Mouse (Mus musculus) myocyte (in vitro differentiated cells): ENCODE data around the gene Bach2. TPM values are rescaled to one million over a fixed set of nuclear protein-coding genes. Genes with fewer than 3 reads are reported as not detected.

ENCODE experiments used
- H3K27me3 ChIP-seq: one replicate; pipeline ENCODE4 v1.6.1; 2011; ENCODE audit not compliant: control insufficient read depth, insufficient read depth, insufficient read length
- H3K36me3 ChIP-seq: one replicate; pipeline ENCODE4 v1.6.1; 2011; ENCODE audit not compliant: control insufficient read depth, insufficient read depth
- H3K4me2 ChIP-seq: one replicate; pipeline ENCODE4 v1.6.1; 2011; ENCODE audit warnings: low read depth, control low read depth
- H3K4me3 ChIP-seq: one replicate; pipeline ENCODE4 v1.5.1; 2011; ENCODE audit warnings: mild to moderate bottlenecking, control low read depth, moderate library complexity
- H3K79me2 ChIP-seq: one replicate; pipeline ENCODE4 v1.6.1; 2011; ENCODE audit not compliant: control insufficient read depth, insufficient read depth
- H3ac ChIP-seq: one replicate; pipeline ENCODE4 v1.6.1; 2011; ENCODE audit not compliant: control insufficient read depth, insufficient read length
- CEBPB ChIP-seq: IDR thresholded peaks from 2 replicates; pipeline ENCODE4 v1.6.1; 2011; ENCODE audit warnings: mild to moderate bottlenecking, moderate library complexity; ENCODE audit not compliant: poor library complexity, insufficient read depth, severe bottlenecking
- E2F4 ChIP-seq: IDR thresholded peaks from one replicate; pipeline ENCODE4 v1.6.1; 2011; ENCODE audit warnings: mild to moderate bottlenecking, control low read depth, moderate library complexity; ENCODE audit not compliant: insufficient read depth
- MAX ChIP-seq: IDR thresholded peaks from one replicate; pipeline ENCODE4 v1.6.1; 2011; ENCODE audit warnings: low read depth, mild to moderate bottlenecking, control low read depth
- MYOD1 ChIP-seq, 3 experiments: IDR thresholded peaks; one replicate each; pipeline ENCODE4 v1.6.1; 2011; ENCODE audit warnings: control low read depth in 2 of 3, low read depth in 2 of 3, mild to moderate bottlenecking in 2 of 3, moderate library complexity in 1 of 3; ENCODE audit not compliant: insufficient read length in 2 of 3, control insufficient read depth in 1 of 3
- MYOG ChIP-seq, 3 experiments: IDR thresholded peaks; one replicate each; pipeline ENCODE4 v1.6.1; 2011; ENCODE audit warnings: control low read depth in 2 of 3, low read depth in 2 of 3, mild to moderate bottlenecking in 2 of 3; ENCODE audit not compliant: insufficient read length in 2 of 3, control insufficient read depth in 1 of 3, insufficient read depth in 1 of 3
- POLR2A ChIP-seq: IDR thresholded peaks from one replicate; pipeline ENCODE4 v1.6.1; 2011; ENCODE audit warnings: low read depth, mild to moderate bottlenecking, control low read depth, moderate library complexity; ENCODE audit not compliant: insufficient read length
- POLR2AphosphoS2 ChIP-seq: IDR thresholded peaks from one replicate; pipeline ENCODE4 v1.6.1; 2011; ENCODE audit warnings: low read depth, control low read depth; ENCODE audit not compliant: insufficient read length
- REST ChIP-seq: IDR thresholded peaks from one replicate; pipeline ENCODE4 v1.6.1; 2011; ENCODE audit warnings: mild to moderate bottlenecking, control low read depth, moderate library complexity; ENCODE audit not compliant: insufficient read depth, insufficient read length
- SRF ChIP-seq: IDR thresholded peaks from one replicate; pipeline ENCODE4 v1.6.1; 2011; ENCODE audit warnings: low read depth; ENCODE audit not compliant: control insufficient read depth, insufficient read length
- TCF12 ChIP-seq: IDR thresholded peaks from one replicate; pipeline ENCODE4 v1.6.1; 2011; ENCODE audit warnings: mild to moderate bottlenecking, control low read depth; ENCODE audit not compliant: poor library complexity, insufficient read depth, severe bottlenecking
- TCF3 ChIP-seq: IDR thresholded peaks from one replicate; pipeline ENCODE4 v1.6.1; 2011; ENCODE audit warnings: low read depth, control low read depth; ENCODE audit not compliant: insufficient read length
- USF1 ChIP-seq: IDR thresholded peaks from one replicate; pipeline ENCODE4 v1.6.1; 2011; ENCODE audit warnings: low read depth, mild to moderate bottlenecking, control low read depth, moderate library complexity
- polyA plus RNA-seq: library from polyadenylated mRNA; unstranded; fragments of >200 nt; fragmentation: generic; extraction: Trizol; gene quantifications from one replicate; pipeline ENCODE4 v1.2.1, GENCODE M21; 2012; ENCODE audit warnings: missing spikeins

Bach2 gene
- polyA plus RNA-seq, 1 experiment: 0.29 TPM

GRCm38 (mm10) chr4:32219428-32220128 lies 19.0 kb upstream of the Bach2 start:
- Histone ChIP-seq H3ac (no peak overlapping the region), H3K36me3 (no peaks in the 10 kb centered on the region), H3K4me2 (no peak overlapping the region), H3K4me3 (no peak overlapping the region), H3K79me2 (no peaks in the 10 kb centered on the region), H3K27me3 (no peaks in the 10 kb centered on the region)
- TF ChIP-seq SRF: no peak
- TF ChIP-seq E2F4: no peak
- TF ChIP-seq POLR2AphosphoS2: no peak
- TF ChIP-seq TCF3: no peak
- TF ChIP-seq USF1: no peak
- TF ChIP-seq MYOG (IDR thresholded peaks at IDR 0.05; ENCODE audit: control insufficient read depth in 1 of 3, insufficient read depth in 1 of 3, insufficient read length in 2 of 3, low read depth in 2 of 3): no peak
- TF ChIP-seq TCF12: no peak
- no peak for TF ChIP-seq POLR2A
- no peak for TF ChIP-seq REST
- no peak for TF ChIP-seq CEBPB
- TF ChIP-seq MAX: no peak

GRCm38 (mm10) chr4:32220129-32220491 lies 18.5 kb upstream of the Bach2 start:
- H3ac ChIP-seq: no peak overlapping the region
- H3K79me2 ChIP-seq: no peaks in the 10 kb centered on the region
- no peak overlapping the region for H3K4me3 ChIP-seq
- H3K36me3 ChIP-seq: no peaks in the 10 kb centered on the region
- H3K27me3 ChIP-seq: no peaks in the 10 kb centered on the region
- TF ChIP-seq E2F4 (no peak), USF1 (no peak), TCF12 (no peak), MAX (no peak), MYOD1 (IDR thresholded peaks at IDR 0.05; ENCODE audit: control insufficient read depth in 1 of 3, insufficient read length in 2 of 3, low read depth in 2 of 3) (no peak), TCF3 (no peak), POLR2A (no peak), CEBPB (no peak), SRF (no peak), POLR2AphosphoS2 (no peak), REST (no peak), MYOG (IDR thresholded peaks at IDR 0.05; ENCODE audit: control insufficient read depth in 1 of 3, insufficient read depth in 1 of 3, insufficient read length in 2 of 3, low read depth in 2 of 3) (no peak)
- H3K4me2 ChIP-seq: no peak overlapping the region

- Histone ChIP-seq H3K27me3 (no peaks in the 10 kb centered on the region), H3ac (no peak overlapping the region), H3K36me3 (no peaks in the 10 kb centered on the region)
Observed at GRCm38 (mm10) chr4:32220961-32221360, 17.6 kb upstream of the Bach2 start.

GRCm38 (mm10) chr4:32223563-32223962 lies 15.0 kb upstream of the Bach2 start:
- H3ac ChIP-seq: no peak overlapping the region
- H3K27me3 ChIP-seq: no peaks in the 10 kb centered on the region
- no peaks in the 10 kb centered on the region for H3K79me2 ChIP-seq
- H3K36me3 ChIP-seq: no peaks in the 10 kb centered on the region
- TF ChIP-seq POLR2AphosphoS2 (no peak), CEBPB (no peak), TCF3 (no peak), E2F4 (no peak), TCF12 (no peak), REST (no peak), MYOD1 (IDR thresholded peaks at IDR 0.05; ENCODE audit: control insufficient read depth in 1 of 3, insufficient read length in 2 of 3, low read depth in 2 of 3) (no peak), USF1 (no peak), POLR2A (no peak), MYOG (IDR thresholded peaks at IDR 0.05; ENCODE audit: control insufficient read depth in 1 of 3, insufficient read depth in 1 of 3, insufficient read length in 2 of 3, low read depth in 2 of 3) (no peak), SRF (no peak), MAX (no peak)
- H3K4me3 ChIP-seq: no peak overlapping the region
- no peak overlapping the region for H3K4me2 ChIP-seq

More at GRCm38 (mm10) chr4:32220961-32221360, 17.6 kb upstream of the Bach2 start:
- Histone ChIP-seq H3K79me2 (no peaks in the 10 kb centered on the region), H3K4me2 (peak overlapping the region; percentile 38), H3K4me3 (no peak overlapping the region)
- TF ChIP-seq CEBPB: no peak
- no peak for TF ChIP-seq TCF12
- no peak for TF ChIP-seq POLR2AphosphoS2
- no peak for TF ChIP-seq USF1
- no peak for TF ChIP-seq POLR2A
- no peak for TF ChIP-seq E2F4
- no peak for TF ChIP-seq MYOD1 (IDR thresholded peaks at IDR 0.05; ENCODE audit: control insufficient read depth in 1 of 3, insufficient read length in 2 of 3, low read depth in 2 of 3)
- no peak for TF ChIP-seq REST
- no peak for TF ChIP-seq MAX
- TF ChIP-seq MYOG (IDR thresholded peaks at IDR 0.05; ENCODE audit: control insufficient read depth in 1 of 3, insufficient read depth in 1 of 3, insufficient read length in 2 of 3, low read depth in 2 of 3): no peak
- no peak for TF ChIP-seq TCF3
- TF ChIP-seq SRF: no peak
